Mouse (Mus musculus) midbrain, postnatal 0 days (tissue): ENCODE measurements around the gene Hspa1l. TPM values are rescaled to one million over a fixed set of nuclear protein-coding genes. Genes with fewer than 3 reads are reported as not detected.
"Not testable (repeated sequence)": the region's sequence is repeated elsewhere in the genome, so short reads cannot be mapped to it uniquely, and the experiment has no call there.

Experiments
- ATAC-seq: fragments of 200-750 bp; cut with Nextera tagmentation; 2 replicates; pipeline ENCODE4 v1.8.0; 2017; ENCODE audit warnings: moderate number of reproducible peaks, mild to moderate bottlenecking, moderate TSS enrichment, moderate library complexity; ENCODE audit not compliant: low FRiP score
- DNase-seq: peaks from one replicate; pipeline ENCODE4 v3.0.0-alpha.2; 2015; ENCODE audit warnings: low spot score
- H3K27ac ChIP-seq: fragments of 300-500 bp; sonication (generic); 2 replicates; pipeline ENCODE4 v1.5.1; 2014; ENCODE audit warnings: low read depth, mild to moderate bottlenecking, low read length, mixed read lengths
- H3K27me3 ChIP-seq: fragments of 300-500 bp; sonication (generic); 2 replicates; pipeline ENCODE4 v1.6.1; 2014; ENCODE audit warnings: low read length, control low read depth, mixed read lengths; ENCODE audit not compliant: insufficient read depth
- H3K36me3 ChIP-seq: fragments of 300-500 bp; sonication (generic); 2 replicates; pipeline ENCODE4 v1.6.1; 2014; ENCODE audit warnings: low read length, control low read depth, mixed read lengths; ENCODE audit not compliant: insufficient read depth
- H3K4me1 ChIP-seq: fragments of 300-500 bp; sonication (generic); 2 replicates; pipeline ENCODE4 v1.6.1; 2014; ENCODE audit warnings: mild to moderate bottlenecking, control low read depth, antibody characterized with exemption, low read length, mixed read lengths; ENCODE audit not compliant: insufficient read depth
- H3K4me2 ChIP-seq: fragments of 300-500 bp; sonication (generic); 2 replicates; pipeline ENCODE4 v1.6.1; 2014; ENCODE audit warnings: low read depth, mild to moderate bottlenecking, low read length, mixed read lengths; ENCODE audit not compliant: poor library complexity, severe bottlenecking
- H3K4me3 ChIP-seq: fragments of 300-500 bp; sonication (generic); 2 replicates; pipeline ENCODE4 v1.5.1; 2014; ENCODE audit warnings: low read depth, mild to moderate bottlenecking, low read length, moderate library complexity
- H3K9ac ChIP-seq: fragments of 300-500 bp; sonication (generic); replicated peaks from 2 replicates; pipeline ENCODE4 v1.6.1; 2014; ENCODE audit warnings: mild to moderate bottlenecking, low read length, moderate library complexity, mixed read lengths; ENCODE audit not compliant: poor library complexity, severe bottlenecking
- H3K9me3 ChIP-seq: fragments of 300-500 bp; sonication (generic); 2 replicates; pipeline ENCODE4 v1.6.1; 2016; ENCODE audit warnings: low read length, control low read depth
- CTCF ChIP-seq: IDR thresholded peaks from 2 replicates; pipeline ENCODE4 v1.5.1; 2016; ENCODE audit warnings: antibody characterized with exemption, mild to moderate bottlenecking
- WGBS: fragments of 180-500 bp; shearing (Covaris S2); extraction: QIAGEN DNeasy Blood & Tissue Kit; methylation state at CpG from one replicate; pipeline ENCODE4 v1.1.7; 2014; 5-methylcytosine and 5-hydroxymethylcytosine counted together
- polyA plus RNA-seq: library from polyadenylated mRNA; unstranded; fragments of >200 nt; fragmentation: Nextera tagmentation; extraction: Ambion mirVana; gene quantifications from 2 replicates; pipeline ENCODE4 v1.2.1, GENCODE M21; 2015
- total RNA-seq: library from RNA; depleted of rRNA; stranded (reverse); fragments of >200 nt; gene quantifications from 2 replicates; pipeline ENCODE4 v1.2.3, GENCODE M21; 2014

Gene Hspa1l
- total and polyA plus RNA-seq, 2 experiments from 2014 or later: 0.73 to 1.4 TPM

DNA sequence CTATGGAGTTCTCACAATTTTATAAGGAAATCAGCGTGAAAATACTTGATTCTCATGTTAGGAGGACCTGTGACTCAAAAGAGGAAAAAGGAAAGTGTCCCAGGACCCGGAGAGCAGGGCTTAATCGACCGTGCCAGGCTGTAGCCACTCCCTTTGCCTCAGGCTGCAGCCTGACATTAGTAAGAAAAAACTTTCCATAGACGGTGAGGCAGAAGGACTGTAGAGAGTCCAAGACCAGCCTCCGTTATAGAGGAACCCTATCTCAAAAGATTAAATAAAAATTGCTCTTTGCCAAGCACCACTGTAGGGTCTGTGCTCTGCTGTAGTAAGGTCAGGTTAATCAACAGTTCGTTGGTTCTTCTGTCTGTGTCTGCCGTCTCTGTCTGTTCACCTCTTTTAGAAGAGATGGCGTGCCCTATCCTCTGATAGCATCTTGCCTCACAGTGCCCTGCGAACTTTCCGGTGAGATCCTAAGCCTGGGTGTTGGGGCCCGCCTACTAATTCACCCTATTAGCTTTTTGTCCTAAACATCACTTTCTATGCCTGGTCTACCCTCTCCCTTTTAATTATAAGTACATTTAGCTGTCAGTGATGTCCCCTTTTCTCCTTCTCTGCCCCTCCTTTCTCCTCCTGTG is 12.5 kb upstream of the Hspa1l start:
- Histone ChIP-seq H3K27ac (no peak overlapping the region), H3K4me2 (peak overlapping the region; percentile 48), H3K9ac (no peak overlapping the region), H3K9me3 (no peaks in the 10 kb centered on the region), H3K27me3 (peaks cover 3% of the 10 kb centered on the region; the same call in 1 of the 2 replicates), H3K4me1 (no peaks in the 10 kb centered on the region), H3K36me3 (no peaks in the 10 kb centered on the region), H3K4me3 (peak overlapping the region; percentile 36)
- ATAC-seq: no peak
- TF ChIP-seq CTCF: no peak
- WGBS: 14% methylated on average over 12 of the region's 12 CpGs
- DNase-seq: no peak

DNA sequence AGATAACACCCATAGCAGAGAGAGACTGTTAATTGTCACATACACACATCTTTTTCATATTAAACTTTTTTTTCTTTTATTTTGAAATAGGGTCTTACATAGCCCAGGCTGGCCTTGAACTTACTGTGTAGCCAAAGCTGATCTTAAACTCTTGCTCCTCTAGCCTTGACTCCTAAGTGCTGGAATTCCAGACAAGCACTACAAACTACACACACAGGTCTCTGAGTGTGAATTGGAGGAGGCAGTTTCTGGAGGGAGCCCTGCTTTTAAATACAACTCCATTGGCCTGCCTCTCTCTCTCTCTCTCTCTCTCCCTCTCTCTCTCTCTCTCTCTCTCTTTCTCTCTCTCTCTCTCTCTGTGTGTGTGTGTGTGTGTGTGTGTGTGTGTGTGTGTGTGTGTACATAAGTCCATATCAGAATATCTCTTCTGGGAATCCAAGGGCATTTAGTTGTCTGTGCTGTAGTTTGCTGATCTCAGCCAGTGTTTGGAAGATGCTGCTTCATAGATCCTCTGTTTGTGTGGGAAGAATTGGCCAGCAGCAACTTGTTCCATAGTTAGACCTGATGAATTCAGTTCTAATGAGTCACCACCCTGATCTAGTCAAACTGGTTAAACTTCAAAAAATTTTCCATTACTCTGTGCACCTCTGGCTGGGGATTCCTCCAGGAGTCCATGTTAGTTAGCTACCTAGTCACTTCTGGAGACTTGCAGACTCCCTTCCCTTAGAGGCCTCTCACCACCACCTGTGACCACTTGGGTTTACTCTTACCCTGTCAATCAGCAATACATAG is 11.6 kb upstream of the Hspa1l start:
- no peaks in the 10 kb centered on the region for H3K9me3 ChIP-seq
- DNase-seq (no peak), ATAC-seq (no peak)
- no peak for TF ChIP-seq CTCF
- no peaks in the 10 kb centered on the region for H3K4me1 ChIP-seq
- no peak overlapping the region for H3K4me3 ChIP-seq
- no peaks in the 10 kb centered on the region for H3K36me3 ChIP-seq
- H3K27ac ChIP-seq: no peak overlapping the region
- no peak overlapping the region for H3K9ac ChIP-seq
- no peaks in the 10 kb centered on the region for H3K27me3 ChIP-seq
- no peak overlapping the region for H3K4me2 ChIP-seq

GRCm38 (mm10) chr17:34962125-34962524 is 10.4 kb upstream of the Hspa1l start:
- WGBS: 40% methylated on average over 3 of the region's 3 CpGs
- no peak for ATAC-seq

GRCm38 (mm10) chr17:34962841-34963240 is 9.7 kb upstream of the Hspa1l start:
- WGBS: 53% methylated on average over 1 of the region's 1 CpGs
- TF ChIP-seq CTCF: no peak
- no peak overlapping the region for H3K27ac ChIP-seq

More at GRCm38 (mm10) chr17:34962125-34962524, 10.4 kb upstream of the Hspa1l start:
- Histone ChIP-seq H3K9me3 (no peaks in the 10 kb centered on the region), H3K27ac (no peak overlapping the region), H3K9ac (no peak overlapping the region), H3K36me3 (no peaks in the 10 kb centered on the region), H3K4me3 (no peak overlapping the region), H3K4me2 (no peak overlapping the region), H3K4me1 (no peaks in the 10 kb centered on the region), H3K27me3 (no peaks in the 10 kb centered on the region)
- DNase-seq: no peak
- no peak for TF ChIP-seq CTCF

GRCm38 (mm10) chr17:34964640-34965049 is 7.9 kb upstream of the Hspa1l start:
- DNase-seq (no peak), ATAC-seq (no peak)
- Histone ChIP-seq H3K27ac (no peak overlapping the region), H3K36me3 (no peaks in the 10 kb centered on the region), H3K4me1 (no peaks in the 10 kb centered on the region), H3K9ac (0 out of 2 replicates have a peak overlapping the region, but pooled peaks have one; percentile 4), H3K27me3 (peaks cover 16% of the 10 kb centered on the region), H3K4me3 (no peak overlapping the region), H3K9me3 (no peaks in the 10 kb centered on the region), H3K4me2 (no peak overlapping the region)
- WGBS: 0% methylated on average over 1 of the region's 1 CpGs
- no peak for TF ChIP-seq CTCF

More at GRCm38 (mm10) chr17:34962841-34963240, 9.7 kb upstream of the Hspa1l start:
- H3K4me1 ChIP-seq: no peaks in the 10 kb centered on the region
- no peak overlapping the region for H3K4me3 ChIP-seq
- no peaks in the 10 kb centered on the region for H3K36me3 ChIP-seq
- H3K9ac ChIP-seq: no peak overlapping the region
- DNase-seq (no peak), ATAC-seq (no peak)
- H3K4me2 ChIP-seq: no peak overlapping the region
- no peaks in the 10 kb centered on the region for H3K9me3 ChIP-seq
- H3K27me3 ChIP-seq: 0 out of 2 replicates have a peak, but pooled peaks cover under 1% of the 10 kb centered on the region

GRCm38 (mm10) chr17:34965627-34966026 is 6.9 kb upstream of the Hspa1l start:
- Histone ChIP-seq H3K36me3 (no peaks in the 10 kb centered on the region), H3K9me3 (no peaks in the 10 kb centered on the region), H3K4me3 (no peak overlapping the region), H3K4me2 (no peak overlapping the region), H3K27ac (no peak overlapping the region), H3K27me3 (peaks cover 18% of the 10 kb centered on the region), H3K9ac (no peak overlapping the region), H3K4me1 (no peaks in the 10 kb centered on the region)
- DNase-seq (no peak), ATAC-seq (no peak)
- TF ChIP-seq CTCF: no peak
- WGBS: 81% methylated on average over 5 of the region's 5 CpGs

DNA sequence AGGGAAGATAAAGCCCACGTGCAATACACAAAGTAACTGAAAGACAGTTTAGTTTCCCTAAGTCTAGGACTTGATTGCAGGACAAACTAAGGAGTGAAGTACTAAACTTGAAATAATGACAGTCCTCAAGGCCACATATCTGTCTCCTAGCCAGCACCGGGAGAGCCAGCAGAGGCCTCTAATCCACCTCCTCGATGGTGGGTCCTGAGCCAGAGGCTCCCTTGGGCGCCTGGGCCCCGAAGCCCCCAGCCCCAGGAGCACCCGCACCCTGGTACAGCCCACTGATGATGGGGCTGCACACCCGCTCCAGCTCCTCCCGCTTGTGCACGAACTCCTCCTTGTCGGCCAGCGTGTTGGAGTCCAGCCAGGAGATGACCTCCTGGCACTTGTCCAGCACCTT is 2.7 kb upstream of the Hspa1l start, which contains the start of gene Gm20481:
Gm20481 (plus strand) TSS at position 91 of the 400 bp plus-strand sequence.
- H3K4me1 ChIP-seq, H3K27ac ChIP-seq, H3K4me3 ChIP-seq, H3K4me2 ChIP-seq, DNase-seq, H3K36me3 ChIP-seq, H3K9me3 ChIP-seq, ATAC-seq, H3K9ac ChIP-seq: not testable (repeated sequence)
- peaks cover 18% of the 10 kb centered on the region for H3K27me3 ChIP-seq
- WGBS: 72% methylated on average over 6 of the region's 11 CpGs

- ATAC-seq, H3K27ac ChIP-seq, H3K4me1 ChIP-seq, H3K9ac ChIP-seq, H3K9me3 ChIP-seq, H3K4me3 ChIP-seq, H3K36me3 ChIP-seq, H3K4me2 ChIP-seq, DNase-seq: not testable (repeated sequence)
- peaks cover 18% of the 10 kb centered on the region for H3K27me3 ChIP-seq
- WGBS: 28% methylated on average over 17 of the region's 37 CpGs
Observed at GRCm38 (mm10) chr17:34970850-34971249, 1.7 kb upstream of the Hspa1l start.
